Mouse (Mus musculus): Measurements from ENCODE around the gene Dpy19l3.

Dpy19l3 gene

GRCm38 (mm10) chr7:35687229-35687628, 67.0 kb downstream of the Dpy19l3 start:
- no peak for DNase-seq

GRCm38 (mm10) chr7:35686756-35687155, 67.5 kb downstream of the Dpy19l3 start:
- DNase-seq, result peak; percentile 72

DNA sequence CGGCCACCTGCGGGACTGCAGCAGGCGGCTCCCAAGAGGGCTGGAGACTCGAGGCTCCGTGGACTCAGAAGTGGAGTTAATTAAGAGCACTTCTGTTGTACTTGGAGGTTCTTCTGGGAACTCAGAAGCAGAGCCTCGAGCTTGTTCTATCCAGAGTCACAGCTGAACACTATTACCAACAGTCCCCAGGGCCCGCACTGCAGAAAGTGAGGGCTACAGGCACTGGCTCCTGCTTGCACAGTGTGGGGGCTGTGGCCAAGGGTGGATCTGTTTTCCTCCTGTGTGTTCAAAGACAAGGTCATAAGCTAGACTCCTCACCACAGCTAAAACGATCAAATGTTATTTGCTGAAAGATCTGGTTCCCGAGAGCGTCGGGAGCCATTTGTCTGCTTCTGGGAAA, 68.0 kb downstream of the Dpy19l3 start:
- DNase-seq, result no peak

- no peak for DNase-seq
Measured at GRCm38 (mm10) chr7:35683409-35684122, 70.7 kb downstream of the Dpy19l3 start.

- DNase-seq, result no peak
Measured at GRCm38 (mm10) chr7:35681559-35681958, 72.7 kb downstream of the Dpy19l3 start.

GRCm38 (mm10) chr7:35678976-35679375, 75.3 kb downstream of the Dpy19l3 start:
- DNase-seq, result no peak

DNA sequence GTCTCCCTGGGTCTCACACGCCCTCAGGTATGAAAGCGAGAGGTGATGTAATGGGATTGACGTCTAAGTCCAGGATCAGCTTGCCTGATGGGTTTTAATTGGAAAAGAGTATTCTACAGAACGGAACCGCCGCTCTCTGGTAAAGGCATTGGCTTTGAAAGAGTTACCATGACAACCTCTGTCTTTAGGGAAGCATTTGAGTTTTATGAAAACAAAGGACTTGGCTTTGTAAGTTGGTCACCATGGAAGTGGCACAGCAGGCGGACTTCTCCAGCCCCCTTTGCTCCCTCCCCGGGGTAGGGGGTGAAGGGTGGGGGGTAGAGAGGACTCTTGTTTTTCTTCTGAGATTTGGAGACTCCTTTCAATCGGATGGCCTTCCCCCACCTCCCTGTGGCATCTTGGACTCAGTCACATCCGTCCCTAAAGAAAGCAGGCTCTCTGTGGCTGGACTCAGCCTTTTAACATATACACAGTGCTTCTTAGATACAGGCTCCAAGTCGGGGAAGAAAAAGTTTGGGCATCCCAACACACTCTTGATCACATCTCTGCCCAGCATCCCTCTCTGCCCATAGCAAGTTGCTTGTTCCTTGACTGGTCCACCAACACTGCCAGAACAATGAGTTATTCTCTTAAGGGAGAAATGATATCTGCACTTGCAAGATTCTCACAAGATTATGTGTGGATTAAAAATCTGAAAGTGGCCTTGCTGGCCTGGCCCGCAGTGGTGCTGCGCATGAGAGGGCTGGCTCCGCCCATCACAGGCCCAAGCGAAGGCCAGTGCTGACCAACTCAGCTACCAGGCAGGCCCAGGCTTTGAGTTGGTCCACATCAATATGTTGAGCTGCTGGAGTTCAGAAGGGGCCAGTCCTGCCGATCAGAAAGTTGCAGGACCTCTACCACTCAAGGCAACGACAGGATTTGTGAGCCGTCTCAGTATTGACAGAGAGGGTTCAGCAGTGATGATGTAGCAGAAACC, 85.9 kb downstream of the Dpy19l3 start:
- no peak for DNase-seq

- DNase-seq, result no peak
Measured at GRCm38 (mm10) chr7:35663790-35664376, 90.4 kb downstream of the Dpy19l3 start.

GRCm38 (mm10) chr7:35659173-35659572, 95.1 kb downstream of the Dpy19l3 start:
- peak; percentile 46 for DNase-seq

GRCm38 (mm10) chr7:35657829-35658228, 96.4 kb downstream of the Dpy19l3 start:
- no peak for DNase-seq

DNA sequence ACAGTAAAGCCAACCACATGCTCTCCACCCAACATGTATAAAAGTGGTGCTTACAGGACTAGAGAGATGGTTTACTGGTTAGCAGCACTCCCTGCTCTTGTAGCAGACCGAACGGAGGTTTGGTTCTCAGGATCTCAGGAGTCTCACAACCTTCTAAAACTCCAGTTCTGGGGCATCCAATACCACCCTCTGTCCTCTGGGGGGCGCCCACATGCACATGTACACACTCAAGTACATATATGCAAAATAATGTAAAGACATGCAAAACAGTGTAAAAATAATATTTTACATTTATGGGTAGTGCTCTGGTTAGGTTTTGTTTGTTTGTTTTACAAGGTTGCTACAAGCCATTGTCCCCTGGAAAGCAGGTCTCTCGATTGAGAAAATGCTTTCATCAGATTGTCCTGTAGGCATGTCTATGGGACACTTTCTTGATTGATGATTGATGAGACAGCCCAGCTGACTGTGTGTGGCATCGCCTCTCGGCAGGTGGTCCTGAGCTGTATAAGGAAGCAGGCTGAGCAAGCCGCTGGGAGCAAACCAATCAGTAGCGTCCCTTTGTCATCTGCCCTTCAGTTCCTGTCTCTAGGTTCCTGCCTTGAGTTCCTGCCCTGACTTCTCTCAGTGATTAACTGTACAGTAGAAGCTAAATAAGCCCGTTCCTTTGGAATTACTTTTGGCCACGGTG, 102.5 kb downstream of the Dpy19l3 start:
- DNase-seq, result no peak

DNA sequence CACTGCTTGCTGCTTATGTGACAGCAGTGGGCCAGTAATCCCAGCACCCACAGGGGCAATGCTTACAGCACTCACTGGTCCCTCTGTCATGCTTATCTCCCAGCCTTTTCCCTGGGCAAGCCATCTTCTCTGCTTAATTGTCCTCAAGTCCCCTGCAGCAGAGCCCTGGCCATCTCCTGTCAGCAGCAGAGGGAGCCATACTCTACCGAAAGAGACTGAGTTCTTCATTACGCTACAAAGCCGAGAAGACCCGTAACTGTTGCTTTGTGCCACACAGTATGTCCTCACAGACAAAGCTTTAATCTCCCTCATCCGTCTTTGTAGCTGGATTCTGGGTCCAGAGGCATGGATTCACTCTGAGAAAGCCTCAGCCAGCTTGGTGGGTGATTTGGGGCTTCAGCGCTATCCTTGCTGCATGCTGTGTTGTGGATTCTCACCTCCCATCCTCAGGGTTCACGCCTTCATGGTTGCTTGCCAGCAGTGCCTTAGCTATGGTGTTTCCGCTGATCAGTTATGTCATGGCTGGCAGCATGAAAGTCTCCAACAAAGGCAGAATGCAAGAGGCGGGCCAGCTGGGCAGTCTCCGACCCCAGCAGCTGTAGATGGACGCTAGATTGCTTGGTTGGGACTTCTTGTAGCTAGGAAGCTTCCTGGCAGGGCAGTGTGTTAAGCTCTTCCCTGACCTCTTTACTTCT, 103.4 kb downstream of the Dpy19l3 start:
- peak; percentile 51 for DNase-seq

GRCm38 (mm10) chr7:35649071-35649470, 105.2 kb downstream of the Dpy19l3 start:
- no peak for DNase-seq

- DNase-seq, result no peak
Measured at GRCm38 (mm10) chr7:35648239-35649069, 105.8 kb downstream of the Dpy19l3 start.

GRCm38 (mm10) chr7:35647101-35647698, 107.1 kb downstream of the Dpy19l3 start, which contains the start of gene Pdcd5:
Gene Pdcd5, minus strand, starts transcription at chr7:35647521.
- DNase-seq, result peak; percentile 98

DNA sequence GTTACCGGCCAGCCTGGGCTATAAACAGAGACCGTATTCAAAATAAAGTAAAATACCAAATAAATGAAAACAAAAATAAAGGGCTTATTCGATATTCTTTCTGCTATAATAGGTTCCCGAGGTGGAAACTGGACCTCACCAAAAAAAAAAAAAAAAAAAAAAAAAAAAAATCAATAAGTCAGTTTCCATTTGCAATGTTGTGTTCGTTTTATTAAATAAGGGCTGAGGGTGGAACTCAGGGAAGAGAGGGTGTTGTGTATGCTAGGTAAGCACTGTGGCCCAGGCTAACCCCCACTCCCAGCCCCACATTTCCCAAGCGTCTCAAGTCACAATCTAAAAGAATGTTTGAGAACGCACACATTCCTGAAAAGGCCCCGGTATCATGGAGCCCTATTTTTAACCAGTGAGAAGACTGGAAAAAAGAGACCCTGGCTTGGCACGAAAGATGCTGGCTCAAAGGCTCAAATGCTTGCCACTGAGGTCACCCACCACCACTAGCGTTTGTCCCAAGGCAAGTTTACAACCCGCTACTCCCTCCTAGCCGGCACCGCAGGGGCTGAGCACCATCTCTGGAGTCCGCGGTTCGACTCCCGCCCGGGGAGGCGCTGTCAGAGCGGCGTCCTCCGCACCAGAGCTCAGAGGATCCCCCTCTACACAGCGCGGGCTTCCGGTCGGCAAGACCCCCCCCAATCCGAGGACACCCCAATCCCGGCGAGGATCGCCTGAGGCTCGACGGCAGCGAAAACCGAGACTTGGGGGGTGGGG, 107.8 kb downstream of the Dpy19l3 start:
- DNase-seq, result peak; percentile 41

DNA sequence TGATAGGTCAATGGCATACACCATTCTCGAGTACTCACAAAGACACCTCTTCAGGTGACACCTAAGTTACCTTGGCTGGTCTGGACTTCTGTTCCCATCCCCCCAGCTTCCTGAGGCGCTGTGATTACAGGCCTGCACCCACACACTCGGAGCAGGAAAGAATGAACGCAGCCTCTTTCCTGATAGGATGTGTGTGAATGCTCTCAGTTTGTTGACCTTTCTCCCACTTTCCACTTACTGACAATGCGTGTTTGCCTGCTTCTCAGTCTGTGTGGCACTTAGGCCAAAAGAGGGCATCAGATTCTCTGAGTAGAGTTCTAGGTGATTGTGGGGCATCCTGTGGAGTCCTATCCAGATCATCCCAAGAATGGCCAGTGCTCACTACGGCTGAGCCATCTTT, 114.2 kb downstream of the Dpy19l3 start:
- no peak for DNase-seq

GRCm38 (mm10) chr7:35636874-35637273, 117.4 kb downstream of the Dpy19l3 start:
- DNase-seq, result no peak

GRCm38 (mm10) chr7:35636229-35636628, 118.0 kb downstream of the Dpy19l3 start:
- peak; percentile 72 for DNase-seq

Data from right cerebral cortex, postnatal 4 days (tissue).